Mouse (Mus musculus): ENCODE measurements at regions not wholly inside any gene's neighbourhood (a gene's known extent, or its start where the extent isn't known, plus 50 kb on each side); places are given as distances from the start of the nearest gene placed in this dataset.

GRCm38 (mm10) chr12:58581811-58582572 is 312.9 kb upstream of the Clec14a start:
- DNase-seq (ENCODE audit: low read depth) = peak; percentile 10

- DNase-seq (ENCODE audit: low read depth) = no peak
Observed at GRCm38 (mm10) chr12:58569056-58569455, 300.0 kb upstream of the Clec14a start.

- DNase-seq (ENCODE audit: low read depth) = no peak
Observed at GRCm38 (mm10) chr12:58560840-58561239, 291.8 kb upstream of the Clec14a start.

GRCm38 (mm10) chr12:58559833-58560232 is 290.7 kb upstream of the Clec14a start:
- no peak for DNase-seq (ENCODE audit: low read depth)

DNA sequence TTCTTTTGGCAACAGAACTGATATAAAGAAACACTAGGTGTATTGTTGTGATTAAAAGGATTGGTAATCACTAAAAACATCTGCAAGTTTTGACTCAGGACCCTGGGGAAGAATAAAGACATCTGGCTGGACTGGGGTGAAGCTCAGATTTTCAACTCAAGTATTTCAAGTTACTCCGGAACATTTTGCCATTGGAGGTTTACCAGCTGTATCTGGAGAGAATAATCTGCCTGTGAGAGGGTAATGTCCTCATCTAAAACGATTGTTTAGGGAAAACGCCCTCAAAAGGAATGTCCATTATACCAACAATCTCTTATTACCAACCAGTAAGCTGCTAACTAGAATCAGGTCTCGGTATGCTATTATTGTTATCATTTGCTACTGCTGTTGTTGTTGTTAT is 288.2 kb upstream of the Clec14a start:
- DNase-seq (ENCODE audit: low read depth) = no peak

- no peak for DNase-seq (ENCODE audit: low read depth)
Observed at GRCm38 (mm10) chr12:58556741-58557140, 287.7 kb upstream of the Clec14a start.

DNA sequence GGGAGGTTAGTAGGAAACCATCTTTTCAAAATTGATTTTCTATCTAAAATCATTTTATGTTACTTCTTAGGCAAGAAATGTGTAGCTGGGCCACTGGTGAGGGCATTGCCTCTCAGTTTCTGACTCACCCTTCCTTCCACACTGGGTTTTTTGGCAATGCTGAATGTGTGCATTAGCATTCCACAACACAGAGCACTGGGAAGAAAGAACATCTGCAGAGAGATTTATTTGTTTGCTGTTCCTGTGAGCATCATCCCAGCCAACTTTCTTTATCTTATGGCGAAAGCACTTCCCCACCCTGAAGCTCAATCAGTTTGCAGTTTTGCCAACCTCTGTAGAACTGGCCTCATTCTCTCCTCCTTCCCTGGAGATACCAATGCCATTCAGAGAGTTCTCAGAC is 287.0 kb upstream of the Clec14a start:
- DNase-seq (ENCODE audit: low read depth) = no peak

DNA sequence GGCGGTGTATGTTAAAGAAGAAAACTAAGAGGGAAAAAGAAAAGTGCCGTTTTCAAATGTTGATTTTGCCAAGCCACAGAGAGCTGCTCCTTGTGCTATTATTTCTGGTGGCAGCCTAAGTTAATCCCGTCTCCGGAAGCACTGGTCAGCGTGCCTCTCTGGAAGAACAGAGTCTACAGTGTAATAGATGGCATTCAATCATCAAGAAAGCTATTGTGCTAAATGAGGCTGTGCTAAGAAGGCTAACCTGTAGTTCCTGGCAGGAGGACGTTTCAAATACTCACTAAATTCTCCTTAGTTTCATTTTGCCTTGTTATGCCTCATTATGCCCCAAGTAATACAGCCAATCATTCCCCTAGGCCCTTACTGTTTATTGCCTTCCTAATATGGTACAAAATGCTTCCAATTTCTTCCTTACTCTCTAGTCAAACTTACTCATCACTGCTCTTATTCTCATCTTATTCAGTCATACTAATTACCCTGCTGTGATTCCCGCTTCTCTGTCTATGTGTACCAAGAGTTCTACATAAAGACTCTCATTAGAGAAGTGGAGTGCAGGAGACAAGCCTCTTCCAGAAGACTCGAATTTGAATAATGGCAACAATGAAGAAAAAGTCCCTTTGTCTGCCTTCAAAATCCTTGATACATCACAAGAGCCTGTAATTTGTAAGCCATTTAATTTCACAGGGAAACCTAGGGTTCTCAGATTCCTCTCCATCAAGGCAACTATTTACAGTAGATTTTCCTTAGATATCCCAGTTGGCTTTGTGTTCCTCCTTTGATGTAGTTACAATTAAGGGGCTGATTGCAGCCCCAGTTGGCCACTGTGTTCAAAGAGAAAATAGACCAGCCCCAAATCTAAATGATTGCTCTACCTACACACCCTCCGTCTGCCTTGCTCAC is 282.0 kb upstream of the Clec14a start:
- DNase-seq (ENCODE audit: low read depth) = no peak

- no peak for DNase-seq (ENCODE audit: low read depth)
Observed at GRCm38 (mm10) chr12:58545832-58546538, 276.9 kb upstream of the Clec14a start.

DNA sequence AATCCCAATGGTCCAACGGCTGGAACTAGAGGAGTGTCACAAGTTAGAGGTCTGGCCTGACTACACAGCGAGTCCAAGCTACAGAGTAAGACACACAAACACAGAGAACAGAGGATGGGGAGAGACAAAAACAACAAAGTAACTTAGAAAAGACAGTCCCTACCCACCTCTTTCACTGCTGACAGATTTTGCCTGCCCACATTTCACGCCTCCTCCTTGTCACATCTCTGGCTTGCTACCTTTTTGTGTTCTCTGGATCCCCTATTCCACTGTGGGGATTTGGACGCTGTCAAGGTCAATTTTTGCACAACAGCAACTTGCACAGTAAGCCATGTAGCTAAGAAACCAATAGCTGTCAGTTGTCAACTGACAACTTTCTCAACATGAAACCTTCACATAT is 275.8 kb upstream of the Clec14a start:
- DNase-seq (ENCODE audit: low read depth) = no peak

GRCm38 (mm10) chr12:58538305-58538719 is 269.2 kb upstream of the Clec14a start:
- no peak for DNase-seq (ENCODE audit: low read depth)

DNA sequence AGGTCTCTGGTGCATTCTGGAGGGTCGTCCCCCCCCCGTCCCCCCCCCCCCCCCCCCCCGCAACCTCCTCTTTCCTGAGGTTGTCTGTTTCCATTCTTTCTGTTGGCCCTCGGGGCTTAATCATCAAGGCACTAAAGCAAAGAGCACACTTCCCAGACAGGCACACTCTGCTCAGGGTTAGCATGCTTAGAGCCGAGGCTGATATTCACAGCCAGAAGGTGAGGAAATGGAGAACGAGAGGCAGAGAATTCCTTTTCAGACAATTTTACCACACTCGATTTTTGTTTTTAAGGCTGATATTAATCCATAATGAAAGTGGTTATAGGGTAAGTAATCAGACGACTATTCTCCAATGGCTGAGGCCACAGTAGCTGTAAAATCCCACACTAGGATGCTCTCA is 268.7 kb upstream of the Clec14a start:
- DNase-seq (ENCODE audit: low read depth) = no peak

DNA sequence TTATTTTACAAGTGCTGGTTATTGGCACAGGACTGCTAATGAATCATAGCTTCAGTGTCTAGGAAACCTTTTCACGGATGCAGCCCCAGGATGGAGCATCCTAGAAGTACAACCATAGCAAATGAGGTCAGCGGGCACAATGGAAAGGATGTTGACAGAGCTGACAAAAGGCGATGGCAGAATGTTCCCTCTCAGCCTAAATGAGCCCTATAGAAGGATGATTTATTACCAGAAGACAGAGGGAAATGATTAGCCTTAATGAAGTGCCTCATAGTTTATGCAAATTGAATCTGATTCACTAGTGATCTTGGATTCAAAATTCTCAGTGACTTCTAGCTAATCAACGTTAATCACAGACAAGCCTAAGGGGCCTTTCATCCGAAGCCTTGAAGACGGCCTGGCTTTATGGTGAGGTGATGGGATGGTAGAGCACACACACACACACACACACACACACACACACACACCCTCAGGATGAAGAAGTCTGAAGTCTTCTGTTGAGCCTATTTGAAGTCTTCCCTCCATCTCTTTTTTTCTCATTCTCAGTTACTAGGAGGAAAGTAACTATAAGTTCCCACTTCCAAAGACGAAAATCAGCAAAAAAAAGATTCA is 267.4 kb upstream of the Clec14a start:
- DNase-seq (ENCODE audit: low read depth) = no peak

DNA sequence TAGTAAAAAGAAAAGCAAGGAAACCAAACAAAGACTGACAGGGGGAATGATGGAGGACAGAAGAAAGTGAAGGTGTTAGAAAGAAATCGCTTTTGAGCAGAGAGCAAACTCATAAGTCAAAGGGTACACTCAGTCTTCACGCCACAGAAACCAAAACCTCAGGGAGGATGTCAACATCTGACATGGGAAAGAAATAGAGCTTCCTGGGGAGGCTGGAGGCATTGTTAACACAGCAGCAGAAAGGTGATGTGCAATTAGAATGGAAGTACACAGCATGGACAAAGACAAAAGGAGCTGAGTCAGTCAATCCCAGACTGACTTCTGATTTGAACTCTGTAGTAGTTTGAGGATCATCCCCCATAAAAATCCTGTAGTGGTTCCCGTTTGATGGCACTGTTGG is 261.2 kb upstream of the Clec14a start:
- no peak for DNase-seq (ENCODE audit: low read depth)

DNA sequence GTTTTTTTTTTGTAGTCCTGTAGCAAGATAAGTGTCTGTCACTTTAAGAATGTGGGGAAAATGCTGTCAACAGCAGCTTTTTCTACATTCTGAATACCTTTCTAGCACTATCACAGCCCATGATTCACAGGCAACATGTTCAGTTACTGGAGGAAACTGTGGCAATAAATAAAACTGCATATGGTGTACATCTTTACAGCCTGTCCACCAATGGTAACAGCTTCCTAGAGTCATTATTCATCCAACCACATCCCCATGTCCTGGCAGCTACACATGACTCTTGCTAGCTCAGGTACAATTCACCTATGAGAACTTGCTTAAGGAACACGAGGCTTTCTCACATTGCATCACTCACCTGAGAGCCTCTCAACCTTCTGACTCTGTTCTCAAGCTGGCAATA is 247.7 kb upstream of the Clec14a start:
- no peak for DNase-seq (ENCODE audit: low read depth)

DNA sequence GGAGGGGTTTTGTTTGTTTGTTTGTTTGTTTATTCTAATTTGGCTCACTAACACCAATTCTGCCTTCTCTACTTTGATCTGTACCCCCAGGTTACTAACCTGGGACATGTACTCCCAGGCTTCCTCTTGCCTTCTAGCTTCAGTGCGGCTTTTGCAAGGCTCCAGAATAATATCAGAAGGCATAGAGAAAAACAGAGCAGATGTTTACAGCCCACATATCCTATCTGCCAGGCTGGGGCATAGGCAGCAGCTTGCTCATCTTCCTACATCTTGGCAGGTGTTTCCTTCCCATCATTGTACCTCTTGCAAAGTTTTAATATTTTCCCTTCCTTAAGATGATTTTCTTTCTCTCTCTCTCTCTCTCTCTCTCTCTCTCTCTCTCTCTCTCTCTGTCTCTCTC is 244.9 kb upstream of the Clec14a start:
- no peak for DNase-seq (ENCODE audit: low read depth)

GRCm38 (mm10) chr12:58512645-58513044 is 243.6 kb upstream of the Clec14a start:
- no peak for DNase-seq (ENCODE audit: low read depth)

- no peak for DNase-seq (ENCODE audit: low read depth)
Observed at GRCm38 (mm10) chr12:58504283-58504682, 235.2 kb upstream of the Clec14a start.

DNA sequence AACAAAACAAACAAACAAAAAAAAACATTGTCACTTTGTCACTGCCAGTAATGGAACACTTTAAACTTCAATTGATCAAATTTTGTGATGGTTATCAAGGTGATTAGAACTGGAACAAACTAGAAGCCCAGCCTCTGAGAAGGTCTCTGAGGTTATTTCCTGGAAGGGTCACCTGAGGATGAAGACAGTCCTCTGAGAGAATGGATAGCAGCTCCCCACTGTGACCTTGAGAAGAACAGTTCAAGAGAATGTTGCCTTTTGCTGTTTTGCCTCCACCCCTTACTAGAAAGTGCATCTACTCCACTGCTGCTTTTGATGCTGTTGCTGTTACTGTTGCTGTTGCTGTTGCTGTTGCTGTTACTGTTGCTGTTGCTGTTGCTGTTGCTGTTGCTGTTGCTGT is 205.1 kb upstream of the Clec14a start:
- no peak for DNase-seq (ENCODE audit: low read depth)

DNA sequence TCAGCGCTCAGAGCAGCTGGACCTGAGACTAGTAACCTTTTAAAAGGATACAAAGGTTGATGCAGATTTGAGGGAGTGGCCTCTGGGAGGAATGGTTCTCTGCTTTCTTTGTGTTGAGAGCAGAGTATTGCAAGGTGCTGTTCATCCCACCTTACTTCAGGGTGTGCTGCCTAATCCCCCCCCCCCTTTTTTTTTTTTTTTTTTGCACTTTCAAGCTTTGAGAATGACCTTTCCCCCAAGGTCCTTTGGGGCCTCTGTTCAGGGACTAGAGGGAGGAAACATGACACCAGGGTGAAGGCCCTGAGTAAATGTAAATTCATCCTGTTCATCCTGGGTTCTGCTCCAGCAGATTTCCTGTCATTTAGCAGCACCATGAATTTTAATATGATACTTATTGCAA is 204.4 kb upstream of the Clec14a start:
- no peak for DNase-seq (ENCODE audit: low read depth)

- no peak for DNase-seq (ENCODE audit: low read depth)
Observed at GRCm38 (mm10) chr12:58460465-58460864, 191.4 kb upstream of the Clec14a start.

- DNase-seq (ENCODE audit: low read depth) = no peak
Observed at GRCm38 (mm10) chr12:58454828-58455227, 185.7 kb upstream of the Clec14a start.

Measured in fibroblast of lung, adult 2 months (primary cell).